Comparison of ENCODE assay signal across 8 mouse cellular contexts in the genomic region with DNA sequence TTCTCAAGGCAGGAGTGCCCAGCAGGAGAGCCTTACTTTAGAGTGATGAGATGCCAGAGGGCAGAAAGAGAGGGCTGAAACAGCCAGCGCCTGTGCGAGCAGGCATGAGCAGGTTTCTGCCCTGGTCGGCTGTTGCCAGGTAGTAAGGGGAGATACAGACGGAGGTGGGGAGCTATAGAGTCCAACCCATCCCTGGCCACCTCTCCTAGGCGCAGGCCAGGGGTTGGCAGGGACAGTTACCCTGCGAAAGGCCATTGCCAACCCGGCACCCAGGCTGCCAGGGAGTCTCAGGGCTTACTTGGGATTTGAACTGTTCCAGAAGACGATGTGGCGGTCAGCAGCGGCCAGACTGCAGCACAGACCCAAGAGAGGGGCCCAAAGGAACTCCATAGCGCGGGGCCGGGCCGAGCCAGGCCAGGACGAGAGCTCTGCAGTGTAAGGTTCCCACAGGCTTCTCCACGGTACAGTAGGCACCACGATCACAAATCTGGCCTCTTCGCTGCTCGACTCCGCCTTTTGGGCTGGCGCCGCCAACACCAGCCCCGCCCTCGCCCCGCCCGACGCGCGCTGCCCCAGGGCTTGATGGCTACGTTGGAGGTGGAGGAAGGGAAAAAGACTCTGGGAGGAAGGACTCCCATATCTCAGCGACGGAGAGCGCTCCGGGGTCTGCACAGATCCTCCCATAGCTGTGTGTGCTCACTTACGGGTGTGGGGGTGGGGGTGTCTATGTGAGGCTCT. TPM values are rescaled to one million over a fixed set of nuclear protein-coding genes. Genes with fewer than 3 reads are reported as not detected.
DNase-seq lines count a peak whose midpoint lies in the region; ATAC-seq lines count a peak whose summit lies in the region.

No protein-coding gene starts in this region.

- peak overlapping the region; percentile 62 for H3K27ac ChIP-seq in hindbrain, embryonic 12.5 days

- peak overlapping the region; percentile 43 for H3K4me3 ChIP-seq in hindbrain, embryonic 12.5 days

- H3K4me2 ChIP-seq in hindbrain, embryonic 12.5 days (replicated peaks), result peak overlapping the region; percentile 89

- no peaks in the 10 kb centered on the region for H3K9me3 ChIP-seq in hindbrain, embryonic 12.5 days (replicated peaks)

- peaks cover 52% of the 10 kb centered on the region for H3K27me3 ChIP-seq in hindbrain, embryonic 12.5 days

- peak; percentile 85 for DNase-seq in R1 (ENCODE audit: low read depth, low spot score)
- DNase-seq in cerebellum, adult 8-10 months, result peak; percentile 85
- peak; percentile 48 to 58 for DNase-seq in frontal cortex, postnatal 14 days (ENCODE audit: low spot score in 2 of 2)
- peak; percentile 85 to 86 for DNase-seq in layer of hippocampus, postnatal 36 days
- DNase-seq in lung, postnatal 4 days, result peak; percentile 91 to 93
- DNase-seq in retina, adult 2 months (ENCODE audit: low read depth, low spot score), result peak; percentile 28

- WGBS in hindbrain, embryonic 12.5 days, result 2% methylated on average over 35 of the region's 35 CpGs

- H3K4me1 ChIP-seq in hindbrain, embryonic 12.5 days, result peaks cover 39% of the 10 kb centered on the region

- no peaks in the 10 kb centered on the region for H3K36me3 ChIP-seq in hindbrain, embryonic 12.5 days

- peak; percentile 70 for ATAC-seq in hindbrain, embryonic 12.5 days (ENCODE audit: low FRiP score)
- no peak for ATAC-seq in erythroid progenitor cell, adult 5-6 weeks (replicated peaks; ENCODE audit: low FRiP score, poor library complexity, severe bottlenecking)

- H3K9ac ChIP-seq in hindbrain, embryonic 12.5 days, result peak overlapping the region; percentile 61

RNA-seq across cellular contexts. Expression of a gene that starts 1.6 kb away (rescaled TPM):
- polyA plus RNA-seq in hindbrain, embryonic 12.5 days (2016; fragmentation: Nextera tagmentation; extraction: Ambion mirVana), result 14.3 and 15.4 TPM in 2 replicates
- 1 to 10 TPM; 8.8 to 9.9 TPM for total RNA-seq in layer of hippocampus, postnatal 36 days (2021)
- not detected in 2 replicates for total RNA-seq in erythroid progenitor cell, adult 5-6 weeks (2015; ENCODE audit: low replicate concordance)
- total RNA-seq in erythroid progenitor cell, adult 5-6 weeks (2017; ENCODE audit: low replicate concordance), result not detected in 2 replicates

RNA-seq across cellular contexts. Expression of a gene that starts 9.0 kb away (rescaled TPM):
- polyA plus RNA-seq in hindbrain, embryonic 12.5 days (2016; fragmentation: Nextera tagmentation; extraction: Ambion mirVana), result 44.9 and 46.8 TPM in 2 replicates
- total RNA-seq in layer of hippocampus, postnatal 36 days (2021), result 10 to 100 TPM; 44.0 to 47.1 TPM
- 17.7 and 35.6 TPM in 2 replicates for total RNA-seq in erythroid progenitor cell, adult 5-6 weeks (2015; ENCODE audit: low replicate concordance)
- 3.7 and 9.7 TPM in 2 replicates for total RNA-seq in erythroid progenitor cell, adult 5-6 weeks (2017; ENCODE audit: low replicate concordance)

RNA-seq across cellular contexts. Expression of a gene that starts 20.2 kb away (rescaled TPM):
- 63.9 and 86.7 TPM in 2 replicates for polyA plus RNA-seq in hindbrain, embryonic 12.5 days (2016; fragmentation: Nextera tagmentation; extraction: Ambion mirVana)
- 10 to 100 TPM; 50.4 to 65.2 TPM for total RNA-seq in layer of hippocampus, postnatal 36 days (2021)
- 16.8 and 18.4 TPM in 2 replicates for total RNA-seq in erythroid progenitor cell, adult 5-6 weeks (2015; ENCODE audit: low replicate concordance)
- total RNA-seq in erythroid progenitor cell, adult 5-6 weeks (2017; ENCODE audit: low replicate concordance), result 8.3 TPM in 1 of 2 replicates, not detected in the other

RNA-seq across cellular contexts. Expression of a gene that starts 33.2 kb away (rescaled TPM):
- polyA plus RNA-seq in hindbrain, embryonic 12.5 days (2016; fragmentation: Nextera tagmentation; extraction: Ambion mirVana), result 27.2 and 29.6 TPM in 2 replicates
- 10 to 100 TPM; 86.7 to 93.7 TPM for total RNA-seq in layer of hippocampus, postnatal 36 days (2021)
- total RNA-seq in erythroid progenitor cell, adult 5-6 weeks (2015; ENCODE audit: low replicate concordance), result 1.3 TPM in 1 of 2 replicates, not detected in the other
- not detected in 2 replicates for total RNA-seq in erythroid progenitor cell, adult 5-6 weeks (2017; ENCODE audit: low replicate concordance)

RNA-seq across cellular contexts. Expression of a gene that starts 33.6 kb away (rescaled TPM):
- 247 and 271 TPM in 2 replicates for polyA plus RNA-seq in hindbrain, embryonic 12.5 days (2016; fragmentation: Nextera tagmentation; extraction: Ambion mirVana)
- total RNA-seq in layer of hippocampus, postnatal 36 days (2021), result 10 to 100 TPM; 71.4 to 86.2 TPM
- 39.0 and 64.2 TPM in 2 replicates for total RNA-seq in erythroid progenitor cell, adult 5-6 weeks (2015; ENCODE audit: low replicate concordance)
- total RNA-seq in erythroid progenitor cell, adult 5-6 weeks (2017; ENCODE audit: low replicate concordance), result 7.2 and 29.1 TPM in 2 replicates

Comparison
In these comparisons a context has a peak if more than half of its experiments do, and no peak if none do; other contexts are left out.
1. DNase-seq: peak in every context shown above with its lines; median percentile 92 in lung, postnatal 4 days; 86 in layer of hippocampus, postnatal 36 days; 85 in R1; 85 in cerebellum, adult 8-10 months; 53 in frontal cortex, postnatal 14 days; 28 in retina, adult 2 months.
2. RNA of a gene that starts 1.6 kb away (total RNA-seq): 8.8 to 9.9 TPM in layer of hippocampus, postnatal 36 days; not detected in erythroid progenitor cell, adult 5-6 weeks; every median in the first group is over 4 times any median in the second.